Mouse (Mus musculus) hindbrain, embryonic 13.5 days (tissue): ENCODE data around the gene Pth2. TPM values are rescaled to one million over a fixed set of nuclear protein-coding genes. Genes with fewer than 3 reads are reported as not detected.
A peak's percentile ranks its signal among the peaks of the same experiment; 100 is the strongest.
"Not testable (repeated sequence)": the region's sequence is repeated elsewhere in the genome, so short reads cannot be mapped to it uniquely, and the experiment has no call there.

Experiments used
- ATAC-seq: fragments of 200-750 bp; cut with Nextera tagmentation; 2 replicates; pipeline ENCODE4 v1.8.0; 2017; ENCODE audit warnings: moderate TSS enrichment; ENCODE audit not compliant: low FRiP score
- H3K27ac ChIP-seq: fragments of 300-500 bp; sonication (generic); 2 replicates; pipeline ENCODE4 v1.5.1; 2015; ENCODE audit warnings: inconsistent platforms, mild to moderate bottlenecking, moderate library complexity
- H3K27me3 ChIP-seq: fragments of 300-500 bp; sonication (generic); 2 replicates; pipeline ENCODE4 v1.6.1; 2015; ENCODE audit warnings: mild to moderate bottlenecking, inconsistent platforms
- H3K36me3 ChIP-seq: fragments of 300-500 bp; sonication (generic); 2 replicates; pipeline ENCODE4 v1.6.1; 2015; ENCODE audit warnings: mild to moderate bottlenecking, inconsistent platforms
- H3K4me1 ChIP-seq: fragments of 300-500 bp; sonication (generic); replicated peaks from 2 replicates; pipeline ENCODE4 v1.6.1; 2015; ENCODE audit warnings: inconsistent platforms
- H3K4me2 ChIP-seq: fragments of 300-500 bp; sonication (generic); 2 replicates; pipeline ENCODE4 v1.6.1; 2015; ENCODE audit warnings: inconsistent platforms, mild to moderate bottlenecking, moderate library complexity
- H3K4me3 ChIP-seq: fragments of 300-500 bp; sonication (generic); 2 replicates; pipeline ENCODE4 v1.5.1; 2015; ENCODE audit warnings: mild to moderate bottlenecking, inconsistent platforms
- H3K9ac ChIP-seq: fragments of 300-500 bp; sonication (generic); 2 replicates; pipeline ENCODE4 v1.6.1; 2015; ENCODE audit warnings: mild to moderate bottlenecking, inconsistent platforms
- H3K9me3 ChIP-seq: fragments of 300-500 bp; sonication (generic); 2 replicates; pipeline ENCODE4 v1.6.1; 2016; ENCODE audit warnings: inconsistent platforms
- WGBS: fragments of 180-500 bp; shearing (Covaris S2); methylation state at CpG from one replicate; pipeline ENCODE4 v1.1.7; 2015; 5-methylcytosine and 5-hydroxymethylcytosine counted together
- polyA plus RNA-seq: library from polyadenylated mRNA; unstranded; fragments of >200 nt; fragmentation: Nextera tagmentation; extraction: Ambion mirVana; gene quantifications from 2 replicates; pipeline ENCODE4 v1.2.1, GENCODE M21; 2015

Gene Pth2
- polyA plus RNA-seq, 1 experiment from 2014 or later: 0.66 TPM

- H3K9me3 ChIP-seq: 0 out of 2 replicates have a peak, but pooled peaks cover 5% of the 10 kb centered on the region
- no peak overlapping the region for H3K9ac ChIP-seq
- H3K36me3 ChIP-seq: peaks cover 11% of the 10 kb centered on the region
- no peak overlapping the region for H3K4me3 ChIP-seq
- no peak for ATAC-seq
- 67% methylated on average over 5 of the region's 5 CpGs for WGBS
- H3K4me1 ChIP-seq: peaks cover 36% of the 10 kb centered on the region
- peaks cover 76% of the 10 kb centered on the region for H3K27me3 ChIP-seq
- no peak overlapping the region for H3K4me2 ChIP-seq
- H3K27ac ChIP-seq: no peak overlapping the region
Measured at GRCm38 (mm10) chr7:45164833-45165232, 16.0 kb upstream of the Pth2 start.

GRCm38 (mm10) chr7:45165701-45166100 is 15.1 kb upstream of the Pth2 start:
- H3K4me3 ChIP-seq: no peak overlapping the region
- peaks cover 3% of the 10 kb centered on the region; the same call in 1 of the 2 replicates for H3K36me3 ChIP-seq
- H3K4me2 ChIP-seq: no peak overlapping the region
- H3K9me3 ChIP-seq: 0 out of 2 replicates have a peak, but pooled peaks cover 5% of the 10 kb centered on the region
- H3K4me1 ChIP-seq: peaks cover 36% of the 10 kb centered on the region
- no peak overlapping the region for H3K9ac ChIP-seq
- WGBS: 39% methylated on average over 11 of the region's 11 CpGs
- ATAC-seq: no peak
- no peak overlapping the region for H3K27ac ChIP-seq
- H3K27me3 ChIP-seq: peaks cover 85% of the 10 kb centered on the region

GRCm38 (mm10) chr7:45166950-45167401 is 13.8 kb upstream of the Pth2 start:
- 26% methylated on average over 10 of the region's 10 CpGs for WGBS
- no peaks in the 10 kb centered on the region for H3K36me3 ChIP-seq
- no peak overlapping the region for H3K4me3 ChIP-seq
- no peak overlapping the region for H3K9ac ChIP-seq
- no peak overlapping the region for H3K4me2 ChIP-seq
- peaks cover 35% of the 10 kb centered on the region for H3K4me1 ChIP-seq
- no peak overlapping the region for H3K27ac ChIP-seq
- ATAC-seq: no peak
- 0 out of 2 replicates have a peak, but pooled peaks cover 5% of the 10 kb centered on the region for H3K9me3 ChIP-seq
- H3K27me3 ChIP-seq: peaks cover 97% of the 10 kb centered on the region

GRCm38 (mm10) chr7:45167761-45168445 is 12.9 kb upstream of the Pth2 start:
- ATAC-seq: no peak
- H3K4me1 ChIP-seq: peaks cover 27% of the 10 kb centered on the region
- no peaks in the 10 kb centered on the region for H3K36me3 ChIP-seq
- H3K4me2 ChIP-seq: 0 out of 2 replicates have a peak overlapping the region, but pooled peaks have one; percentile 11
- H3K4me3 ChIP-seq: 0 out of 2 replicates have a peak overlapping the region, but pooled peaks have one; percentile 5
- H3K27ac ChIP-seq: no peak overlapping the region
- 2% methylated on average over 19 of the region's 19 CpGs for WGBS
- H3K9me3 ChIP-seq: 0 out of 2 replicates have a peak, but pooled peaks cover 5% of the 10 kb centered on the region
- H3K9ac ChIP-seq: peak overlapping the region; percentile 39
- peaks cover 99% of the 10 kb centered on the region for H3K27me3 ChIP-seq

GRCm38 (mm10) chr7:45168656-45169055 is 12.1 kb upstream of the Pth2 start:
- no peak; the same call in 1 of the 2 replicates for ATAC-seq
- no peaks in the 10 kb centered on the region for H3K36me3 ChIP-seq
- H3K27me3 ChIP-seq: peaks cover 97% of the 10 kb centered on the region
- peak overlapping the region; percentile 17 for H3K4me3 ChIP-seq
- H3K4me1 ChIP-seq: peaks cover 26% of the 10 kb centered on the region
- no peak overlapping the region for H3K27ac ChIP-seq
- 0 out of 2 replicates have a peak, but pooled peaks cover 5% of the 10 kb centered on the region for H3K9me3 ChIP-seq
- H3K9ac ChIP-seq: peak overlapping the region; percentile 39
- 4% methylated on average over 24 of the region's 24 CpGs for WGBS
- H3K4me2 ChIP-seq: peak overlapping the region; percentile 36

GRCm38 (mm10) chr7:45169495-45169894 is 11.3 kb upstream of the Pth2 start:
- H3K27ac ChIP-seq: no peak overlapping the region
- H3K27me3 ChIP-seq: peaks cover 97% of the 10 kb centered on the region
- H3K36me3 ChIP-seq: no peaks in the 10 kb centered on the region
- 88% methylated on average over 3 of the region's 3 CpGs for WGBS
- no peak overlapping the region for H3K4me2 ChIP-seq
- H3K9ac ChIP-seq: no peak overlapping the region
- H3K9me3 ChIP-seq: 0 out of 2 replicates have a peak, but pooled peaks cover 5% of the 10 kb centered on the region
- H3K4me3 ChIP-seq: no peak overlapping the region
- no peak for ATAC-seq
- H3K4me1 ChIP-seq: peaks cover 20% of the 10 kb centered on the region

- H3K36me3 ChIP-seq: no peaks in the 10 kb centered on the region
- 0 out of 2 replicates have a peak, but pooled peaks cover 5% of the 10 kb centered on the region for H3K9me3 ChIP-seq
- H3K4me2 ChIP-seq: no peak overlapping the region
- no peak overlapping the region for H3K27ac ChIP-seq
- no peak for ATAC-seq
- H3K9ac ChIP-seq: no peak overlapping the region
- peaks cover 97% of the 10 kb centered on the region for H3K27me3 ChIP-seq
- peaks cover 27% of the 10 kb centered on the region for H3K4me1 ChIP-seq
- WGBS: 58% methylated on average over 7 of the region's 7 CpGs
- no peak overlapping the region for H3K4me3 ChIP-seq
Measured at GRCm38 (mm10) chr7:45172974-45173373, 7.8 kb upstream of the Pth2 start.

GRCm38 (mm10) chr7:45173772-45174171 is 7.0 kb upstream of the Pth2 start:
- ATAC-seq, H3K27ac ChIP-seq, H3K9me3 ChIP-seq, H3K9ac ChIP-seq, H3K36me3 ChIP-seq, H3K4me3 ChIP-seq, H3K4me2 ChIP-seq: not testable (repeated sequence)
- H3K27me3 ChIP-seq: peaks cover 97% of the 10 kb centered on the region
- H3K4me1 ChIP-seq: peaks cover 19% of the 10 kb centered on the region
- WGBS: 55% methylated on average over 1 of the region's 1 CpGs

GRCm38 (mm10) chr7:45174567-45175280 is 6.1 kb upstream of the Pth2 start:
- H3K27me3 ChIP-seq: peaks cover 97% of the 10 kb centered on the region
- H3K4me3 ChIP-seq: 0 out of 2 replicates have a peak overlapping the region, but pooled peaks have one; percentile 9
- H3K4me1 ChIP-seq: peaks cover 17% of the 10 kb centered on the region
- H3K9ac ChIP-seq: no peak overlapping the region
- H3K36me3 ChIP-seq: no peaks in the 10 kb centered on the region
- WGBS: 6% methylated on average over 20 of the region's 29 CpGs
- no peak for ATAC-seq
- H3K27ac ChIP-seq: no peak overlapping the region
- H3K4me2 ChIP-seq: peak overlapping the region; percentile 31; the same call in 1 of the 2 replicates
- H3K9me3 ChIP-seq: 0 out of 2 replicates have a peak, but pooled peaks cover 1% of the 10 kb centered on the region

- WGBS: 2% methylated on average over 13 of the region's 13 CpGs
- no peaks in the 10 kb centered on the region for H3K9me3 ChIP-seq
- no peaks in the 10 kb centered on the region for H3K36me3 ChIP-seq
- H3K9ac ChIP-seq: no peak overlapping the region
- no peak overlapping the region for H3K4me2 ChIP-seq
- no peak overlapping the region for H3K4me3 ChIP-seq
- H3K4me1 ChIP-seq: peaks cover 17% of the 10 kb centered on the region
- ATAC-seq: no peak
- H3K27me3 ChIP-seq: peaks cover 97% of the 10 kb centered on the region
- H3K27ac ChIP-seq: no peak overlapping the region
Measured at GRCm38 (mm10) chr7:45175398-45175797, 5.4 kb upstream of the Pth2 start.

- Histone ChIP-seq H3K4me1 (peaks cover 18% of the 10 kb centered on the region), H3K9me3 (no peaks in the 10 kb centered on the region), H3K9ac (0 out of 2 replicates have a peak overlapping the region, but pooled peaks have one; percentile 39), H3K27me3 (peaks cover 97% of the 10 kb centered on the region), H3K36me3 (no peaks in the 10 kb centered on the region), H3K4me3 (peak overlapping the region; percentile 17), H3K27ac (no peak overlapping the region), H3K4me2 (peak overlapping the region; percentile 31)
- 1% methylated on average over 23 of the region's 23 CpGs for WGBS
- ATAC-seq: no peak
Measured at GRCm38 (mm10) chr7:45175929-45176328, 4.9 kb upstream of the Pth2 start.

GRCm38 (mm10) chr7:45176356-45176755 is 4.4 kb upstream of the Pth2 start:
- ATAC-seq: no peak
- 3% methylated on average over 30 of the region's 31 CpGs for WGBS
- Histone ChIP-seq H3K27ac (no peak overlapping the region), H3K9me3 (no peaks in the 10 kb centered on the region), H3K36me3 (no peaks in the 10 kb centered on the region), H3K27me3 (peaks cover 97% of the 10 kb centered on the region), H3K4me1 (peaks cover 22% of the 10 kb centered on the region), H3K4me3 (peak overlapping the region; percentile 17), H3K4me2 (peak overlapping the region; percentile 31), H3K9ac (peak overlapping the region; percentile 39; the same call in 1 of the 2 replicates)
